Mouse (Mus musculus) midbrain, embryonic 15.5 days (tissue): ENCODE results near the gene Apod. TPM values are rescaled to one million over a fixed set of nuclear protein-coding genes. Genes with fewer than 3 reads are reported as not detected.
"Not testable (repeated sequence)": the region's sequence is repeated elsewhere in the genome, so short reads cannot be mapped to it uniquely, and the experiment has no call there.

Experiments used
- ATAC-seq: fragments of 200-750 bp; cut with Nextera tagmentation; replicated peaks from 2 replicates; pipeline ENCODE4 v1.8.0; 2017; ENCODE audit warnings: moderate TSS enrichment
- H3K27ac ChIP-seq: fragments of 300-500 bp; sonication (generic); 2 replicates; pipeline ENCODE4 v1.5.1; 2015; ENCODE audit warnings: mild to moderate bottlenecking, inconsistent platforms
- H3K27me3 ChIP-seq: fragments of 300-500 bp; sonication (generic); replicated peaks from 2 replicates; pipeline ENCODE4 v1.6.1; 2015; ENCODE audit warnings: inconsistent platforms
- H3K36me3 ChIP-seq: fragments of 300-500 bp; sonication (generic); replicated peaks from 2 replicates; pipeline ENCODE4 v1.6.1; 2015; ENCODE audit warnings: inconsistent platforms
- H3K4me1 ChIP-seq: fragments of 300-500 bp; sonication (generic); 2 replicates; pipeline ENCODE4 v1.6.1; 2015; ENCODE audit warnings: inconsistent platforms
- H3K4me2 ChIP-seq: fragments of 300-500 bp; sonication (generic); 2 replicates; pipeline ENCODE4 v1.6.1; 2015; ENCODE audit warnings: inconsistent platforms, mild to moderate bottlenecking, moderate library complexity
- H3K4me3 ChIP-seq: fragments of 300-500 bp; sonication (generic); 2 replicates; pipeline ENCODE4 v1.5.1; 2015; ENCODE audit warnings: mild to moderate bottlenecking, inconsistent platforms
- H3K9ac ChIP-seq: fragments of 300-500 bp; sonication (generic); 2 replicates; pipeline ENCODE4 v1.6.1; 2015; ENCODE audit warnings: mild to moderate bottlenecking, inconsistent platforms
- H3K9me3 ChIP-seq: fragments of 300-500 bp; sonication (generic); 2 replicates; pipeline ENCODE4 v1.6.1; 2016; ENCODE audit warnings: inconsistent platforms
- WGBS: fragments of 180-500 bp; shearing (Covaris S2); methylation state at CpG from one replicate; pipeline ENCODE4 v1.1.7; 2015; ENCODE audit warnings: mixed read lengths; 5-methylcytosine and 5-hydroxymethylcytosine counted together
- polyA plus RNA-seq: library from polyadenylated mRNA; unstranded; fragments of >200 nt; fragmentation: Nextera tagmentation; extraction: Ambion mirVana; gene quantifications from 2 replicates; pipeline ENCODE4 v1.2.1, GENCODE M21; 2015

Gene Apod
- polyA plus RNA-seq, 1 experiment from 2014 or later = 93.2 TPM

DNA sequence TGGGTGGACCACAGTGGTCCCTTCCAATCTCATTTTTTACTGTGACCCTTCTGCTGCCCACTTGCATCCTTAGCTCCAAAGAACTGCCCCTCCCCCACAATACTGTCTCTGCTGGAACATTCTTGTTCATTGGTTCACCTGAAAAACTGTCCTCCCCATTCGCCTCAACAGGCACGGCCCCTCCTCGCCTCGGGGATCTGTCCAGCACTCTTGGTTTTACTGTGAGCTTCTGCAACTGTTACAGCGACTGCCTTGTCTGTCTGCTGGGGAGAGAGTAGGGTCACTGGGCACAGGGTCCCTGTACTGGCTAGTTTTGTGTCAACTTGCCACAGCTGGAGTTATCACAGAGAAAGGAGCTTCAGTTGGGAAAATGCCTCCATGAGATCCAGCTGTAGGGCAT, 24.7 kb upstream of the Apod start:
- 57% methylated on average over 5 of the region's 5 CpGs for WGBS
- no peak for ATAC-seq
- no peaks in the 10 kb centered on the region for H3K9me3 ChIP-seq
- no peaks in the 10 kb centered on the region for H3K27me3 ChIP-seq
- peaks cover 7% of the 10 kb centered on the region; the same call in 1 of the 2 replicates for H3K4me1 ChIP-seq
- no peak overlapping the region for H3K4me2 ChIP-seq
- no peak overlapping the region for H3K27ac ChIP-seq
- no peaks in the 10 kb centered on the region for H3K36me3 ChIP-seq
- H3K4me3 ChIP-seq = no peak overlapping the region
- H3K9ac ChIP-seq = no peak overlapping the region

DNA sequence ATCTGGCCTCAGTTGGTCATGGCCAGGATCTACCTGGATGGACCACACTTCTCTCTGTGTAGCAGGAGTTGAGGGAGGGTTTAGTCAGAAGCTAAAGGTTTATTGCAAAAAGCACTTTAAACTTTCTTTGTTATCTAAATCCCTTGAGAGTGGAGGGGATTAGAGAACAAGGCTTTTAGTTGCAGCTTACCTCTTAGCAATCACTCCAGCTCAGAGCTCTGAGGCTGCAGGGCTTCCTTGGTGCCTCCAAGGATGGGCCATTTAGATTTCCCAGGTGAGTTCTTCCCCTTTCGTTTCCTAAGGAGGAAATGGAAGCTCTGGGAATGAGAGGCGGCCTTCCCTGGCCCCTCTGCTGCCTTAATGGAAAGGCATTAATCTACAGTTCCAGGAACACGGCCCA, 23.3 kb upstream of the Apod start:
- H3K4me2 ChIP-seq = no peak overlapping the region
- no peaks in the 10 kb centered on the region for H3K27me3 ChIP-seq
- H3K9me3 ChIP-seq = no peaks in the 10 kb centered on the region
- no peaks in the 10 kb centered on the region for H3K36me3 ChIP-seq
- ATAC-seq = no peak
- WGBS = 31% methylated on average over 3 of the region's 3 CpGs
- H3K27ac ChIP-seq = no peak overlapping the region
- no peak overlapping the region for H3K9ac ChIP-seq
- no peak overlapping the region for H3K4me3 ChIP-seq
- peaks cover 6% of the 10 kb centered on the region; the same call in 1 of the 2 replicates for H3K4me1 ChIP-seq

DNA sequence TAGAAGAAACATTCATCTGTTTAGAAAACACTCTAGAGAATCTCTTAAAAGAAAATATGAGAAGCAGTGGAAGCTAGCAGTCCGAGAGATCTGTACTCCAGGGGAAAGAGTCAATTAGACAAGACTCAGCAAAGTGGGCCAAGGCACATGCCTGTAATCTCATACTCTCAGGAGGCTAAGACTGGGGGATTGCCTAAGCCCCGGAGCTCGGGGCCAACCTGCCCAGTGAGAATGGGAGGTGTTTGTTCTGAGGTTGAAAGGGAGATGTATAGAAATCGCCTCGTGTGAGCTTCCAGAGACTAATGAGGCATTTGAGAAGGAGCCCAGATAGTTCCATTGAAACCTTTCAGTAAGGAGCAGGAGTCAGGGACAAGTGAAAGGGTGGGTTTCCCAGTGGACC, 20.2 kb upstream of the Apod start:
- no peaks in the 10 kb centered on the region for H3K9me3 ChIP-seq
- 15% methylated on average over 5 of the region's 5 CpGs for WGBS
- no peak overlapping the region for H3K4me2 ChIP-seq
- H3K9ac ChIP-seq = no peak overlapping the region
- no peak overlapping the region for H3K4me3 ChIP-seq
- H3K27me3 ChIP-seq = no peaks in the 10 kb centered on the region
- no peaks in the 10 kb centered on the region for H3K36me3 ChIP-seq
- ATAC-seq = no peak
- no peaks in the 10 kb centered on the region for H3K4me1 ChIP-seq
- no peak overlapping the region for H3K27ac ChIP-seq

DNA sequence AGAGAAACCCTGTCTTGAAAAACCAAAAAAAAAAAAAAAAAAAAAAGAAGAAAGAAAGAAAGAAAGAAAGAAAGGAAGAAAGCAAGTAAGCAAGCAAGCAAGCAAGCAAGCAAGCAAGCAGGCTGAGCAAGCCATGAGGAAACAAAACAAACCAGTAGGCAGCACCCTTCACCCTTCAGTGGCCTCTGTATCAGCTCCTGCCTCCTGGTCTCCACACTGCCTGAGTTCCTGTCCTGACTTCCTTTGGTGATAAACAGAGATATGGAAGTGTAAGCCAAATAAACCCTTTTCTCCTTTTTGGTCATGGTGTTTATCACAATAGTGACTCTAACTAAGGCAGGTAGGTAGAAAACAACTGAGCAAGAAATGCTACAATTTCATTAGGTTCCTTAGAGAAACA, 18.0 kb upstream of the Apod start:
- Histone ChIP-seq H3K9ac (no peak overlapping the region), H3K9me3 (no peaks in the 10 kb centered on the region), H3K36me3 (no peaks in the 10 kb centered on the region), H3K27ac (no peak overlapping the region), H3K4me1 (no peaks in the 10 kb centered on the region), H3K4me3 (no peak overlapping the region), H3K27me3 (no peaks in the 10 kb centered on the region), H3K4me2 (no peak overlapping the region)
- no peak for ATAC-seq

DNA sequence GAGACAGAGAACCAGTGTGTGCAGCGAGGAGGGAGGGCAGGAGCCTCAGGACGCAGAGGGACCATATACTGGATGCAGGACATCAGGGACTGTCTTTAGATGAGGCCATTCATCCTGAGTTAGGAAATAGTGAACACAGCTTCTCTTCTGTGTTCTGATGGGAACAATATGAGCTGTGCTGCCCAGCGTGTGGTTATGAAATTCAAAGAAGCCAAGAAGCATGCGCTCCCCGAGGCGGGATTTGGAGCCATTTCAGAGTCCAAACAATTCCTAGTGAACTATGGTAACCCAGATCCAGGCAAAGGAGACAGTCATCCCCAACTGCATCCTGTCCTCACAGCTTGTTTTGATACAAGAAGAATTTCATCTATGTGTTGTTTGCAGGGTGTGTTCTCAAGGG, 16.4 kb upstream of the Apod start:
- not testable (repeated sequence) for H3K4me3 ChIP-seq, H3K4me2 ChIP-seq, H3K27me3 ChIP-seq, ATAC-seq, H3K36me3 ChIP-seq, H3K9me3 ChIP-seq, H3K9ac ChIP-seq, H3K27ac ChIP-seq, H3K4me1 ChIP-seq
- 83% methylated on average over 6 of the region's 6 CpGs for WGBS

DNA sequence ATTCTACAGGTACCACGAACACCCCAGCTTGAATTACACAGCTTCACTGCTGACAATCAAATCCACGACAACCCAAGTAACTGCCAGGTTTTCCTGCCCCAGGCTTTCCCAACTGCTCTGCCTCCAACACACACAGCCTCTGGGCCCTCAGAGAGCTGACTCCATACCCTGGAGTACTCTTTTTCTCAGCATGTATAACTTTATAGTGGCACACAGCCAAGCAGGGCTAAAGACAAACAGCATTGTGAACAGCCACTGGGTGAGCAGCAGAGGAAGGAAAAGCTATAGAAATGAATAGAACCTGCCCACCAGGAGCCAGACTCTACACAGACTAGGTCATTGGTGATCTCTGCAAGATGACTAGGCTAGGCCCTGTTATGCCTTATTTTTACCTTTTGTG, 15.1 kb upstream of the Apod start:
- ATAC-seq = no peak
- no peak overlapping the region for H3K4me3 ChIP-seq
- WGBS = 79% methylated on average over 2 of the region's 2 CpGs
- no peaks in the 10 kb centered on the region for H3K36me3 ChIP-seq
- no peak overlapping the region for H3K27ac ChIP-seq
- H3K4me1 ChIP-seq = no peaks in the 10 kb centered on the region
- no peak overlapping the region for H3K4me2 ChIP-seq
- no peaks in the 10 kb centered on the region for H3K27me3 ChIP-seq
- no peak overlapping the region for H3K9ac ChIP-seq
- H3K9me3 ChIP-seq = no peaks in the 10 kb centered on the region

DNA sequence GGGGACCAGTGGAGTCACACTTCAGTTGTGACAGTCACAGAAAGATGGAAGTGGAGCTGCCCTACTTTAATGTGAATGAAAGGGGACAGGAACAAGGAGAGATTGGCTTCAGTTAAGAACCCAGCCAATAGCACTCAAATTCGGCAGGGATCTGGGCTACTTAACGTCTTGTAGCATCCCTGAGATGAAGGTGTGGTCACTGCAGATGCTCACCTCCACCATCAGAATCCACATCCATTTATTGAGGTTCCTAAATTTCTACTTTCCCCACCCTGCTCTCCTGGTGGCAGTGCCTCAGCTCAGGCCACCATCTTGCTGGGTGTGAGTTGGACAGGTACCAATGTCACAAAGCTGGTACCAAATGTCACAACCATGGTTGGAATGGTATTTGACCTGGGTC, 13.3 kb upstream of the Apod start:
- Histone ChIP-seq H3K36me3 (no peaks in the 10 kb centered on the region), H3K9me3 (no peaks in the 10 kb centered on the region), H3K27me3 (no peaks in the 10 kb centered on the region), H3K4me3 (no peak overlapping the region), H3K4me1 (no peaks in the 10 kb centered on the region), H3K4me2 (no peak overlapping the region), H3K9ac (no peak overlapping the region), H3K27ac (no peak overlapping the region)
- no peak for ATAC-seq
- 83% methylated on average over 2 of the region's 2 CpGs for WGBS

DNA sequence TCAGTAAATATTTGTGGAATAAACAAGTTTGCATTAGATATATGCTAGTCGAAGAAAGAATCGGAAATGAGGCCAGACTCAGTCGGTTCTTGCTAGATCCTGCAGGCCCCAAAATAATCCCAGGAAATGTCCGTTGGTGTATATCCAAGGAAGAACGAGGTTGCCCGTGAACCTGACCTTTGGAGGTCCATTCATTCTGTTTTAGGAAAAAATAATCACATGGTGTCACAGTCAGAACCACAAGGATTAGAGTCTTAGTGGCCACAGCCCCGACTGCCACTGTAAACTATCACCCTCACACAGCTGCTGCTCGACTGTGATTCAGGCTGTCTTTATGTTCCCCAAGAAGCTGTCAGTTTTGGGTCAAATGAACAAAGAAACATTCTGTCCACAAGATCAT, 12.8 kb upstream of the Apod start:
- H3K36me3 ChIP-seq = no peaks in the 10 kb centered on the region
- H3K27ac ChIP-seq = no peak overlapping the region
- ATAC-seq = no peak
- no peaks in the 10 kb centered on the region for H3K4me1 ChIP-seq
- no peaks in the 10 kb centered on the region for H3K27me3 ChIP-seq
- no peak overlapping the region for H3K4me3 ChIP-seq
- WGBS = 78% methylated on average over 8 of the region's 8 CpGs
- H3K4me2 ChIP-seq = no peak overlapping the region
- H3K9me3 ChIP-seq = no peaks in the 10 kb centered on the region
- H3K9ac ChIP-seq = no peak overlapping the region

DNA sequence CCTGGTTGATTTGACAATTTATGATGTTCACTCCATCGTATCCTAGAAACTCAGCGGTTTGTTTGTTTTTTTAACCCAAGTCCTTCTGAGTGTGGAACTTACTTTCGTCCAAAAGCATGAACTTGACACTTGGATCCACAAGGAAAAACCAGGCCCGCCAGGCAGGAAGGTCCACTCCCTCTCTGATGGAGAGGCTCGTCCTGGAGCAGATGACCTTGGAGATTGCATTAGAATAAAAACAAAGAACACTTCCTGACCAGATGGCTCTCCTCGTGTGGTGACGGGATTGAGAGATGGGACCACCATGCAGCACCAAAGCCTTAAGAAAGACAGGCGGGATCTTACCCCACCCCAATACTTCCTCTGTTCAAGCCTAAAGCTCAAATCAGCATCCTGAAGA, 12.1 kb upstream of the Apod start:
- Histone ChIP-seq H3K36me3 (no peaks in the 10 kb centered on the region), H3K27ac (no peak overlapping the region), H3K4me2 (no peak overlapping the region), H3K4me3 (no peak overlapping the region), H3K27me3 (no peaks in the 10 kb centered on the region), H3K9me3 (no peaks in the 10 kb centered on the region), H3K9ac (no peak overlapping the region), H3K4me1 (no peaks in the 10 kb centered on the region)
- no peak for ATAC-seq
- WGBS = 76% methylated on average over 8 of the region's 8 CpGs

DNA sequence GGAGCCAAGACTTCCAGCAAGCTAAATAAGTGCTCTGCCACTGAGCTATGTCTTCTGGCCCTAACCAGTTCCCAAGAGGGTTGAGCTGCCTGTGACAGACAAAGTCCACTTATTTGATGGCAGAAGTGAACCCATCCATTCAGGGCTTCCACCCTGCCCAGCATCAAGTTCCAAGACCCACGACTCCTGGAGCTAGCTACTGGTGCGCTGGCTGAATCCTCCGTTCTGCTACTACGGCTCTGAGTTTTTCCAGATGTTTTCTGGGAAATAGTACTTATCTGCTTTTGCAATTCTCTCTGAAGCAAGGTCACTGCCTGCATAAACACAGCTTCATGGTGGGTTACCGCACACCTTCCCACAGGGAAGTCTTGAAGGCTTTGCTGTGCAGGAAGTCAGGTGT, 11.4 kb upstream of the Apod start:
- Histone ChIP-seq H3K27me3 (no peaks in the 10 kb centered on the region), H3K27ac (no peak overlapping the region), H3K4me2 (no peak overlapping the region), H3K36me3 (no peaks in the 10 kb centered on the region), H3K4me1 (no peaks in the 10 kb centered on the region), H3K9me3 (no peaks in the 10 kb centered on the region), H3K9ac (no peak overlapping the region), H3K4me3 (no peak overlapping the region)
- 90% methylated on average over 5 of the region's 5 CpGs for WGBS
- no peak for ATAC-seq

DNA sequence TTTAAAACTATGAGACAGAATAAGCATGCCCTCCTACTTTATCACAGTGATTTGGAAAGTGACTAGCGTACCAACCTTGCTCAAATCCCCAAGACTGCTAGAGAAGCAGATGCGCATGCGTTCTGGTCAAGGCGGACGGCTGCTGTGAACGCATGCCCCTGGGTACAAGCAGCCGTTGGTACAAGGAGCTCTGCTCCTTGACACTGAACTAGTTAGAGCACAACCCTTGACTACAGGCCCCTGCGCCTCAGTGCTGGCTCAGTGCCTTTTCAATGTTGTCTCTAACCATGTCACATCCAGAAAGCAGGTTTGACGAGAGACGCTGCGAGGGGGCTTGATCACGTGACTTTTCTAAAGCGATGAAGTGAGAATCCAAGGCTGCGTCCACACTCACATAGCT, 10.5 kb upstream of the Apod start:
- H3K27me3 ChIP-seq = no peaks in the 10 kb centered on the region
- no peak for ATAC-seq
- H3K9ac ChIP-seq = no peak overlapping the region
- no peaks in the 10 kb centered on the region for H3K9me3 ChIP-seq
- no peaks in the 10 kb centered on the region for H3K36me3 ChIP-seq
- 95% methylated on average over 14 of the region's 14 CpGs for WGBS
- no peak overlapping the region for H3K27ac ChIP-seq
- no peaks in the 10 kb centered on the region for H3K4me1 ChIP-seq
- no peak overlapping the region for H3K4me3 ChIP-seq
- no peak overlapping the region for H3K4me2 ChIP-seq

DNA sequence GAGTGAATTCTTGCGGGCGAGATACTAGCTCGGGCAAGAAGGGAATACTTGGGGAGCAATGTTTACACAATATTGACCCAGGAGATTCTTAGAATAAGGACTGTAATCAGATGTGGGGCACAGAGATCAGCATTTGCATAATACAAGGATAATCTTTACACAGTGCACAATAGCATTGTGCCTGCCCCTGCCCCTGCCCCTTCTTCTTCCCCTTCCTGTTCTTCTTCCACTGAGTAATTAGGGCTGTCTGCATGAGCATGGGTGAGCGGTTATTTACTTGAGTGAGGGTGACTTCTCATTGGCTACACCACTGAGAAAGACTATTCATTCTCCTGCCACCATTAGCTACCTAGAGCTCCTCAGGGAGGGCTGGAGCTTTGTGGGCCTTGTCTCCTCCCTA, 6.9 kb upstream of the Apod start:
- H3K4me2 ChIP-seq = no peak overlapping the region
- H3K9me3 ChIP-seq = no peaks in the 10 kb centered on the region
- H3K36me3 ChIP-seq = no peaks in the 10 kb centered on the region
- peaks cover 2% of the 10 kb centered on the region; the same call in 1 of the 2 replicates for H3K4me1 ChIP-seq
- no peak overlapping the region for H3K27ac ChIP-seq
- WGBS = 44% methylated on average over 4 of the region's 4 CpGs
- no peak for ATAC-seq
- no peak overlapping the region for H3K9ac ChIP-seq
- no peak overlapping the region for H3K4me3 ChIP-seq
- H3K27me3 ChIP-seq = no peaks in the 10 kb centered on the region

DNA sequence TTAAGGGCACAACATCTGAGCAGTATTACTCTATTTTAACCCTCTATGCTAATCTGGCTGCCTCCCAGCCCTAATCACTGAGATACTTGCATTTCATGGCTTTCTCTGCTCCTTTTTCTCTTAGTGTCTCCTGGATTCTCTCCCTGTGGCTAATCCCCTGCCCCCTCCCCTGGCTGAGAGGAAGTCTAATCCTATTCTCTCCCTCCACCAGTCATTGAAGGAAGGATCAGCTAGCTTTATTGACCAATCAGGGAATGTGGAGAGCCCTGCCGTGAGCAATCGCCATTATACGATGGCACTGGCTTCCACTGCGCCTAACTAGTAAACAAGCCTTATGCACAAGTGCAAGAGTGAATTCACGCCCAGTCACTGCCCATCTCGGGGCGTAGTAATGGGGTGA, 6.3 kb upstream of the Apod start:
- Histone ChIP-seq H3K9ac (no peak overlapping the region), H3K4me1 (peaks cover 3% of the 10 kb centered on the region; the same call in 1 of the 2 replicates), H3K27me3 (no peaks in the 10 kb centered on the region), H3K27ac (no peak overlapping the region), H3K36me3 (no peaks in the 10 kb centered on the region), H3K4me3 (no peak overlapping the region), H3K4me2 (no peak overlapping the region; the same call in 1 of the 2 replicates), H3K9me3 (no peaks in the 10 kb centered on the region)
- no peak for ATAC-seq
- 31% methylated on average over 7 of the region's 7 CpGs for WGBS

DNA sequence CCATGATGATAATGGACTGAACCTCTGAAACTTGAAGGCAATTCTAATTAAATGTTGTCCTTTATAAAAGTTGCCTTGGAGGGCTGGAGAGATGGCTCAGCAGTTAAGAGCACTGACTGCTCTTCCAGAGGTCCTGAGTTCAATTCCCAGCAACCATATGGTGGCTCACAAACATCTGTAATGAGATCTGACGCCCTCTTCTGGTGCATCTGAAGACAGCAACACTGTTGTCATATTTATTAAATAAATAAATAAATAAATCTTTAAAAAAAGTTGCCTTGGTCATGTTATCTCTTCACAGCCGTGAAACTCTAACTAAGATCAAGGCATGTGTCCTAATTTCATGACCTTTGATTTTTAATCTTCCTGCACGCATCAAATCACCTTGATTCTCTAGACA, 5.1 kb upstream of the Apod start:
- not testable (repeated sequence) for H3K4me1 ChIP-seq, H3K4me3 ChIP-seq, H3K9ac ChIP-seq, H3K36me3 ChIP-seq, H3K9me3 ChIP-seq, H3K27ac ChIP-seq, H3K4me2 ChIP-seq, H3K27me3 ChIP-seq, ATAC-seq
- 79% methylated on average over 3 of the region's 3 CpGs for WGBS
